Mouse (Mus musculus): ENCODE measurements around the gene Evl. TPM values are rescaled to one million over a fixed set of nuclear protein-coding genes. Genes with fewer than 3 reads are reported as not detected.

The Evl gene
- polyA plus RNA-seq, 1 experiment from 2014 or later = 156 TPM

GRCm38 (mm10) chr12:108668606-108669235 is 114.2 kb downstream of the Evl start:
- 85% methylated on average over 8 of the region's 8 CpGs for WGBS
- no peak overlapping the region for H3K27ac ChIP-seq
- no peak for ATAC-seq (ENCODE audit: low FRiP score, low read depth)

GRCm38 (mm10) chr12:108671541-108671940 is 117.0 kb downstream of the Evl start:
- 87% methylated on average over 2 of the region's 2 CpGs for WGBS
- Histone ChIP-seq H3K4me3 (no peak overlapping the region), H3K27me3 (replicated peaks) (no peaks in the 10 kb centered on the region), H3K27ac (no peak overlapping the region), H3K36me3 (peaks cover 50% of the 10 kb centered on the region), H3K4me2 (replicated peaks) (no peak overlapping the region), H3K9me3 (no peaks in the 10 kb centered on the region), H3K4me1 (no peaks in the 10 kb centered on the region), H3K9ac (no peak overlapping the region)
- no peak for ATAC-seq (ENCODE audit: low FRiP score, low read depth)

More at GRCm38 (mm10) chr12:108668606-108669235, 114.2 kb downstream of the Evl start:
- Histone ChIP-seq H3K27me3 (replicated peaks) (no peaks in the 10 kb centered on the region), H3K4me3 (no peak overlapping the region), H3K4me1 (no peaks in the 10 kb centered on the region), H3K9me3 (no peaks in the 10 kb centered on the region), H3K36me3 (peaks cover 37% of the 10 kb centered on the region), H3K4me2 (replicated peaks) (no peak overlapping the region), H3K9ac (no peak overlapping the region)

GRCm38 (mm10) chr12:108672908-108673307 is 118.4 kb downstream of the Evl start:
- H3K4me2 ChIP-seq (replicated peaks) = no peak overlapping the region
- H3K27me3 ChIP-seq (replicated peaks) = no peaks in the 10 kb centered on the region
- H3K4me3 ChIP-seq = no peak overlapping the region
- H3K9ac ChIP-seq = no peak overlapping the region
- H3K36me3 ChIP-seq = peaks cover 56% of the 10 kb centered on the region
- H3K9me3 ChIP-seq = no peaks in the 10 kb centered on the region
- H3K27ac ChIP-seq = no peak overlapping the region
- no peak for ATAC-seq (ENCODE audit: low FRiP score, low read depth)
- WGBS = 93% methylated on average over 4 of the region's 4 CpGs
- H3K4me1 ChIP-seq = no peaks in the 10 kb centered on the region

GRCm38 (mm10) chr12:108673546-108673945 is 119.0 kb downstream of the Evl start:
- Histone ChIP-seq H3K27me3 (replicated peaks) (no peaks in the 10 kb centered on the region), H3K4me2 (replicated peaks) (no peak overlapping the region), H3K27ac (no peak overlapping the region), H3K4me3 (no peak overlapping the region), H3K4me1 (no peaks in the 10 kb centered on the region), H3K9ac (no peak overlapping the region), H3K9me3 (no peaks in the 10 kb centered on the region), H3K36me3 (peaks cover 58% of the 10 kb centered on the region)
- ATAC-seq (ENCODE audit: low FRiP score, low read depth) = no peak
- WGBS = 81% methylated on average over 3 of the region's 3 CpGs

GRCm38 (mm10) chr12:108674502-108674901 is 120.0 kb downstream of the Evl start:
- no peak overlapping the region for H3K4me2 ChIP-seq (replicated peaks)
- WGBS = 92% methylated on average over 4 of the region's 4 CpGs
- H3K27me3 ChIP-seq (replicated peaks) = no peaks in the 10 kb centered on the region
- H3K27ac ChIP-seq = no peak overlapping the region
- H3K9me3 ChIP-seq = no peaks in the 10 kb centered on the region
- H3K4me1 ChIP-seq = no peaks in the 10 kb centered on the region
- no peak overlapping the region for H3K9ac ChIP-seq
- H3K4me3 ChIP-seq = no peak overlapping the region
- ATAC-seq (ENCODE audit: low FRiP score, low read depth) = no peak
- peaks cover 66% of the 10 kb centered on the region for H3K36me3 ChIP-seq

- Histone ChIP-seq H3K9me3 (no peaks in the 10 kb centered on the region), H3K27ac (no peak overlapping the region), H3K4me1 (no peaks in the 10 kb centered on the region), H3K9ac (no peak overlapping the region), H3K4me2 (replicated peaks) (no peak overlapping the region), H3K36me3 (peaks cover 66% of the 10 kb centered on the region), H3K27me3 (replicated peaks) (no peaks in the 10 kb centered on the region), H3K4me3 (no peak overlapping the region)
- WGBS = 96% methylated on average over 2 of the region's 2 CpGs
- ATAC-seq (ENCODE audit: low FRiP score, low read depth) = no peak
Observed at GRCm38 (mm10) chr12:108674916-108675315, 120.4 kb downstream of the Evl start.

GRCm38 (mm10) chr12:108675614-108676401 is 121.3 kb downstream of the Evl start:
- Histone ChIP-seq H3K9ac (no peak overlapping the region), H3K4me1 (no peaks in the 10 kb centered on the region), H3K36me3 (peaks cover 67% of the 10 kb centered on the region), H3K27ac (no peak overlapping the region), H3K4me2 (replicated peaks) (no peak overlapping the region), H3K9me3 (no peaks in the 10 kb centered on the region), H3K4me3 (no peak overlapping the region), H3K27me3 (replicated peaks) (no peaks in the 10 kb centered on the region)
- ATAC-seq (ENCODE audit: low FRiP score, low read depth) = no peak
- 86% methylated on average over 8 of the region's 8 CpGs for WGBS

- 93% methylated on average over 5 of the region's 5 CpGs for WGBS
Observed at GRCm38 (mm10) chr12:108677116-108677515, 122.6 kb downstream of the Evl start.

GRCm38 (mm10) chr12:108678366-108678765 is 123.8 kb downstream of the Evl start:
- Histone ChIP-seq H3K4me3 (no peak overlapping the region), H3K9me3 (no peaks in the 10 kb centered on the region), H3K9ac (no peak overlapping the region), H3K4me2 (replicated peaks) (no peak overlapping the region), H3K27ac (no peak overlapping the region), H3K36me3 (peaks cover 83% of the 10 kb centered on the region), H3K27me3 (replicated peaks) (no peaks in the 10 kb centered on the region), H3K4me1 (no peaks in the 10 kb centered on the region)
- 87% methylated on average over 4 of the region's 4 CpGs for WGBS
- no peak for ATAC-seq (ENCODE audit: low FRiP score, low read depth)

More at GRCm38 (mm10) chr12:108677116-108677515, 122.6 kb downstream of the Evl start:
- Histone ChIP-seq H3K36me3 (peaks cover 80% of the 10 kb centered on the region), H3K4me3 (no peak overlapping the region), H3K4me1 (no peaks in the 10 kb centered on the region), H3K9ac (no peak overlapping the region), H3K27ac (no peak overlapping the region), H3K9me3 (no peaks in the 10 kb centered on the region), H3K4me2 (replicated peaks) (no peak overlapping the region), H3K27me3 (replicated peaks) (no peaks in the 10 kb centered on the region)
- ATAC-seq (ENCODE audit: low FRiP score, low read depth) = no peak

- H3K27ac ChIP-seq = no peak overlapping the region
- peaks cover 86% of the 10 kb centered on the region for H3K36me3 ChIP-seq
- H3K9me3 ChIP-seq = no peaks in the 10 kb centered on the region
- 96% methylated on average over 8 of the region's 8 CpGs for WGBS
- ATAC-seq (ENCODE audit: low FRiP score, low read depth) = no peak
- H3K27me3 ChIP-seq (replicated peaks) = no peaks in the 10 kb centered on the region
- no peak overlapping the region for H3K9ac ChIP-seq
- no peak overlapping the region for H3K4me3 ChIP-seq
- H3K4me1 ChIP-seq = no peaks in the 10 kb centered on the region
- H3K4me2 ChIP-seq (replicated peaks) = no peak overlapping the region
Observed at GRCm38 (mm10) chr12:108680861-108681260, 126.3 kb downstream of the Evl start.

GRCm38 (mm10) chr12:108682240-108683023 is 127.9 kb downstream of the Evl start:
- Histone ChIP-seq H3K4me3 (no peak overlapping the region), H3K27ac (no peak overlapping the region), H3K27me3 (replicated peaks) (no peaks in the 10 kb centered on the region), H3K4me2 (replicated peaks) (no peak overlapping the region), H3K36me3 (peaks cover 90% of the 10 kb centered on the region), H3K4me1 (no peaks in the 10 kb centered on the region), H3K9ac (no peak overlapping the region), H3K9me3 (no peaks in the 10 kb centered on the region)
- WGBS = 94% methylated on average over 13 of the region's 13 CpGs
- ATAC-seq (ENCODE audit: low FRiP score, low read depth) = no peak

GRCm38 (mm10) chr12:108686463-108686862 is 131.9 kb downstream of the Evl start:
- WGBS = 74% methylated on average over 6 of the region's 6 CpGs
- H3K27me3 ChIP-seq (replicated peaks) = no peaks in the 10 kb centered on the region
- H3K9me3 ChIP-seq = no peaks in the 10 kb centered on the region
- no peak overlapping the region for H3K27ac ChIP-seq
- no peak overlapping the region for H3K4me3 ChIP-seq
- peaks cover 84% of the 10 kb centered on the region for H3K36me3 ChIP-seq
- H3K4me1 ChIP-seq = no peaks in the 10 kb centered on the region; the same call in 1 of the 2 replicates
- no peak for ATAC-seq (ENCODE audit: low FRiP score, low read depth)
- no peak overlapping the region for H3K4me2 ChIP-seq (replicated peaks)
- no peak overlapping the region for H3K9ac ChIP-seq
